Mouse (Mus musculus) liver, postnatal 0 days (tissue): ENCODE data around the gene Mrgprg. TPM values are rescaled to one million over a fixed set of nuclear protein-coding genes. Genes with fewer than 3 reads are reported as not detected.

Experiments used
- ATAC-seq: fragments of 200-750 bp; cut with Nextera tagmentation; 2 replicates; pipeline ENCODE4 v1.8.0; 2017; ENCODE audit warnings: mild to moderate bottlenecking, moderate library complexity
- DNase-seq: peaks from one replicate; pipeline ENCODE4 v3.0.0-alpha.2; 2016
- H3K27ac ChIP-seq: fragments of 300-500 bp; sonication (generic); 2 replicates; pipeline ENCODE4 v1.5.1; 2014; ENCODE audit warnings: antibody characterized with exemption, moderate library complexity, mild to moderate bottlenecking, low read depth
- H3K27me3 ChIP-seq: fragments of 300-500 bp; sonication (generic); 2 replicates; pipeline ENCODE4 v1.6.1; 2014; ENCODE audit warnings: low read length, control low read depth, mixed read lengths; ENCODE audit not compliant: insufficient read depth
- H3K36me3 ChIP-seq: fragments of 300-500 bp; sonication (generic); replicated peaks from 2 replicates; pipeline ENCODE4 v1.6.1; 2014; ENCODE audit warnings: mild to moderate bottlenecking, control low read depth, low read length, moderate library complexity, mixed read lengths; ENCODE audit not compliant: insufficient read depth
- H3K4me1 ChIP-seq: fragments of 300-500 bp; sonication (generic); 2 replicates; pipeline ENCODE4 v1.6.1; 2014; ENCODE audit warnings: antibody characterized with exemption, mild to moderate bottlenecking, control low read depth; ENCODE audit not compliant: insufficient read depth
- H3K4me2 ChIP-seq: fragments of 300-500 bp; sonication (generic); 2 replicates; pipeline ENCODE4 v1.6.1; 2014; ENCODE audit warnings: low read depth, mild to moderate bottlenecking, low read length, moderate library complexity, mixed read lengths
- H3K4me3 ChIP-seq: fragments of 300-500 bp; sonication (generic); 2 replicates; pipeline ENCODE4 v1.5.1; 2014; ENCODE audit warnings: low read depth, low read length
- H3K9ac ChIP-seq: fragments of 300-500 bp; sonication (generic); replicated peaks from 2 replicates; pipeline ENCODE4 v1.6.1; 2014; ENCODE audit warnings: mild to moderate bottlenecking, moderate library complexity
- H3K9me3 ChIP-seq: fragments of 300-500 bp; sonication (generic); 2 replicates; pipeline ENCODE4 v1.6.1; 2016; ENCODE audit warnings: mild to moderate bottlenecking, control low read depth, low read length, mixed read lengths
- CTCF ChIP-seq: sonication (generic); IDR thresholded peaks from 2 replicates; pipeline ENCODE4 v1.5.1; 2016; ENCODE audit warnings: antibody characterized with exemption, low read depth
- EP300 ChIP-seq: IDR thresholded peaks from 2 replicates; pipeline ENCODE4 v1.6.1; 2016; ENCODE audit warnings: antibody characterized with exemption, low read depth, mild to moderate bottlenecking
- WGBS: fragments of 180-500 bp; shearing (Covaris S2); extraction: QIAGEN DNeasy Blood & Tissue Kit; methylation state at CpG from one replicate; pipeline ENCODE4 v1.1.7; 2014; ENCODE audit not compliant: insufficient replicate concordance; 5-methylcytosine and 5-hydroxymethylcytosine counted together
- polyA plus RNA-seq: library from polyadenylated mRNA; unstranded; fragments of >200 nt; fragmentation: Nextera tagmentation; extraction: Ambion mirVana; gene quantifications from 2 replicates; pipeline ENCODE4 v1.2.1, GENCODE M21; 2015

Mrgprg gene
- polyA plus RNA-seq, 1 experiment from 2014 or later, result not detected

- ATAC-seq (no peak), DNase-seq (no peak)
- no peak for TF ChIP-seq EP300
- no peak for TF ChIP-seq CTCF
- no peak overlapping the region for H3K9ac ChIP-seq
- H3K9me3 ChIP-seq, result no peaks in the 10 kb centered on the region
- H3K27ac ChIP-seq, result no peak overlapping the region
- peaks cover 13% of the 10 kb centered on the region; the same call in 1 of the 2 replicates for H3K27me3 ChIP-seq
- no peak overlapping the region for H3K4me3 ChIP-seq
- H3K36me3 ChIP-seq, result no peaks in the 10 kb centered on the region
- no peak overlapping the region for H3K4me2 ChIP-seq
- 39% methylated on average over 4 of the region's 4 CpGs for WGBS
- H3K4me1 ChIP-seq, result peaks cover 8% of the 10 kb centered on the region
Measured at GRCm38 (mm10) chr7:143752056-143752455, 14.7 kb downstream of the Mrgprg start.

GRCm38 (mm10) chr7:143751380-143751779 is 15.4 kb downstream of the Mrgprg start:
- no peaks in the 10 kb centered on the region for H3K36me3 ChIP-seq
- H3K4me3 ChIP-seq, result no peak overlapping the region
- no peak for TF ChIP-seq CTCF
- no peak for TF ChIP-seq EP300
- no peak for DNase-seq
- H3K9me3 ChIP-seq, result no peaks in the 10 kb centered on the region
- peaks cover 12% of the 10 kb centered on the region; the same call in 1 of the 2 replicates for H3K27me3 ChIP-seq
- ATAC-seq, result peak; percentile 71
- 69% methylated on average over 1 of the region's 1 CpGs for WGBS
- H3K4me2 ChIP-seq, result no peak overlapping the region
- H3K9ac ChIP-seq, result no peak overlapping the region
- H3K27ac ChIP-seq, result no peak overlapping the region
- peaks cover 3% of the 10 kb centered on the region; the same call in 1 of the 2 replicates for H3K4me1 ChIP-seq

- ATAC-seq (no peak), DNase-seq (no peak)
- no peak overlapping the region for H3K9ac ChIP-seq
- no peak overlapping the region for H3K4me3 ChIP-seq
- 0 out of 2 replicates have a peak, but pooled peaks cover 3% of the 10 kb centered on the region for H3K4me1 ChIP-seq
- no peak overlapping the region for H3K4me2 ChIP-seq
- H3K27me3 ChIP-seq, result 0 out of 2 replicates have a peak, but pooled peaks cover 6% of the 10 kb centered on the region
- H3K27ac ChIP-seq, result no peak overlapping the region
- WGBS, result 61% methylated on average over 3 of the region's 3 CpGs
- TF ChIP-seq EP300, result no peak
- TF ChIP-seq CTCF, result no peak
- no peaks in the 10 kb centered on the region for H3K9me3 ChIP-seq
- no peaks in the 10 kb centered on the region for H3K36me3 ChIP-seq
Measured at GRCm38 (mm10) chr7:143749045-143749444, 17.7 kb downstream of the Mrgprg start.

GRCm38 (mm10) chr7:143748041-143748868 is 18.5 kb downstream of the Mrgprg start:
- no peaks in the 10 kb centered on the region for H3K36me3 ChIP-seq
- peak; percentile 63 for ATAC-seq
- no peak overlapping the region for H3K4me3 ChIP-seq
- no peak overlapping the region for H3K9ac ChIP-seq
- 8% methylated on average over 15 of the region's 16 CpGs for WGBS
- no peak overlapping the region for H3K4me2 ChIP-seq
- DNase-seq, result peak; percentile 86
- no peaks in the 10 kb centered on the region for H3K9me3 ChIP-seq
- no peak overlapping the region for H3K27ac ChIP-seq
- H3K4me1 ChIP-seq, result 0 out of 2 replicates have a peak, but pooled peaks cover 3% of the 10 kb centered on the region
- 0 out of 2 replicates have a peak, but pooled peaks cover 3% of the 10 kb centered on the region for H3K27me3 ChIP-seq
- no peak for TF ChIP-seq EP300
- peak; percentile 88 for TF ChIP-seq CTCF

GRCm38 (mm10) chr7:143740653-143741052 is 26.1 kb downstream of the Mrgprg start:
- Histone ChIP-seq H3K27ac (no peak overlapping the region), H3K4me2 (peak overlapping the region; percentile 63), H3K9me3 (no peaks in the 10 kb centered on the region), H3K9ac (no peak overlapping the region), H3K36me3 (no peaks in the 10 kb centered on the region), H3K27me3 (peaks cover 22% of the 10 kb centered on the region), H3K4me1 (peaks cover 5% of the 10 kb centered on the region), H3K4me3 (peak overlapping the region; percentile 42)
- ATAC-seq (no peak), DNase-seq (no peak)
- no peak for TF ChIP-seq EP300
- WGBS, result 38% methylated on average over 2 of the region's 2 CpGs

- Histone ChIP-seq H3K9me3 (no peaks in the 10 kb centered on the region), H3K9ac (peak overlapping the region; percentile 58), H3K27ac (peak overlapping the region; percentile 53), H3K4me2 (peak overlapping the region; percentile 63), H3K27me3 (peaks cover 22% of the 10 kb centered on the region), H3K4me3 (peak overlapping the region; percentile 42), H3K4me1 (peaks cover 5% of the 10 kb centered on the region), H3K36me3 (no peaks in the 10 kb centered on the region)
- TF ChIP-seq CTCF (no peak), EP300 (no peak)
- peak; percentile 59 for DNase-seq
- peak; percentile 56; the same call in 1 of the 2 replicates for ATAC-seq
- 7% methylated on average over 38 of the region's 38 CpGs for WGBS
Measured at GRCm38 (mm10) chr7:143739511-143740461, 27.0 kb downstream of the Mrgprg start.
